Mouse (Mus musculus): ENCODE data around the gene Rtn2.
"Not testable (repeated sequence)": the region's sequence is repeated elsewhere in the genome, so short reads cannot be mapped to it uniquely, and the experiment has no call there.

The Rtn2 gene

DNA sequence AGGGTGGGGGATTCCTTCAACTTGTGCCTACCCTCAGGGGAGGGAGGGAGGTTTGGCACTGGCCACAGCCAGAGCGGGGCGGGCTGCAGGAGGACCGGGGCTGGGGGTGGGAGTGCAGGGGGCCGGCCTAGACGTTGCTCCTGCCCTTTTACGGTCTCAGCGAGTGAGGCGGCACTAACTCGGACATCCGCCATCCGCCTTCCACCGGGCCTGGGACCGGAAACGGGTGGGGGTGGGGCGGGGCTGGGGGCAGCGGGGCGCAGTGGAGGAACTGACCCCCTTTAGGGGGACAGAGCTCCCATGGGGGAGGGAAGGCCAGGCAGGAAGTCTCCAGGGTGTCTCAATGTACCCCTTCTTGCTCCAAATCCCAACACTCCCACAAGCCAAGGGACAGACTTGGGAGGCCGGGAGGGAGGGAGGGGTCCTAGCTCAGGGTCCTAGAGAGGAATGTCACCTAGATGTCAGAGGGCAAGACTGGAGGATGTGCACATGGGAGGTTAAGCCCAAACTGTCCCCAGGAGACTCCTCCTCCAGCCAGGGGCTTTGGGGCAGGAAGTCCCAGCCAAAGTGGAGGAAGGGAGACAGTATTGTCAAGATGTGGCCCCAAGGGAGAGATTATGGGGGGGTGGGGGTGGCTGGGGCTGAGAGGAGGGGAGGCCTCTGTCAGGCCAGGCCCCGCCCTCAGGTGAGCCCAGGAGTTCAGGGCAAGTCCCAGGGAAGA lies 12.5 kb upstream of the Rtn2 start:
- peak in 1 of 2 experiments; percentile 44 for DNase-seq

DNA sequence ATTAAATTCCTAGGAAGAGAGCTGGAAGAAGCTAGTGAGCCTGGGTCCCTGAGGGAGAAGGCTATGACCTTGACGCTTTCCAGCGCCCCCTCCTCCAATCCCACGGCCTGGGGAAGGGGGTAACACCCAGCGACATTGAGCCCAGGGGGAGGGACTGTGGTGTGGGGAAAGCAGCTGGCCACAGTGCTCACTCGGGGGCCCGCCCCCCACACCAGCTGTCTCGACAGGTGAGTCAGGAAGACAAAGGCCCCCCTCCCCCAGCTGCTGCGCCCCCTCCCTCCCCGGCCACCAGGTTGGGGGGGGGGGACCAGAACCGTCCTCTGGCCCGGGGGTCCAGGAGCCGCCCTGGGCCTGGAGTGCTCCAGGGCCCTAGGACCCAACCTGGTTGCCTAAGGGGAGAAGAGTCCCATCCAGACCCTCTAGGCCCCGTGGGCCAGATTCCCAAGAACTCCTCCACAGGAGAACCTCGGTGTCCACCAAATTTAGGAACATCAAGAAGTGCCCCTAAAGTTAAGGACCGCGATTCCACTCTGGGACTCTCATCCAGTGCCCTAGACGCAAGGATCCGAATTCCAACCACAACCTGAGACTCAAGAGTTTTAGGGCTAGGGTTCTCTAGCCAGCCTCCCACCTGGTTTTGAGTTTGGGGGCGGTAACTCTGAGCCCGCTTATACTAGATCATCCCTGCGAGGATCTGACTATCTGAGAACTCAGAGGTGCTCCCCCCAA lies 11.8 kb upstream of the Rtn2 start:
- peak; percentile 32 to 70 for DNase-seq

DNA sequence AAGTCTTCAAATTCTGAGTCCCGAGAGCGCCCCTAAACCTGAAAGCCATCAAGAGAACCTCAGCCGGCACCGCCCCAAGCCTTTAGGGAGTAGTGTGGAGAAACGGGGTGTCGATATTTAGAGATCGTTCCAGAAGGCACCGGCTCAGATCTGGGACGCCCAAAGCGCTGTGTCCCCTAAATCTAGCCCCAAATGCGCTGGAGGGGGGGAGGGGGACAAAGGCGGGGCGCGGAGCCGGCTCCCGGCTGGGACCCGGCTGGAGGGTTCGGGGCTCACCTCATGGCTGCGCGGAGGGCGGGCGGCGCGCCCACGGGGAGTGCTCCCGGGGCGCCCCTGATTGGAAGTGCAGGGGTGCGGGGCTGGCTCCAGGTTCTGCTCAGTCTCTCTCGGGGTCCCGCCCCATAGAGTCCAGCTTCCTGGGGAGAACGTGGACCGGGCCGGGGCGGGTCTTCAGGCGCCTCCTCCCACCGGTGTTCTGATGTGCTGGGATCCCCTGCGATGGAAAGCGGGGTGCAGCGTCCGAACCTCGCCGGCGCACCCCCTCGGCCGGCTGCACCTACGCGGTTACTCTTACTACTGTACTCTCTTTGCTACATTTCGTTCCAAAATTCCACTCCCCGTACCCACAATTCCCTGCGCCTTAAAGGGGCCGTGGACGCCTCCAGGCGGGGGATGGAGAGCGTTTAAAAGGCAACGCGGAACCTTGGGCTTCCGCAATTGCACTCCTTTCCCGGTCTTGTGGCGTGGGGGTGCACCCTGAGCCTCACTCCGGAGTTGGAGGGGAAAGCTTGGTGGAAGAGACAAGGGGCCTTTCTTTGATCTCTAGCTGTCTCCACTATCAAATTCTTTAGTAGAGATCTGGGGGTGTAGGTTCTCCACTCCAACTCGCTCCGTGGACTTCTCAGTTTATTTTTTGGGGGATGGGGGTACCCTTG lies 10.9 kb upstream of the Rtn2 start, which contains the start of gene Vasp:
Gene Vasp, minus strand, starts transcription at position 580 of the 935 bp plus-strand sequence.
- DNase-seq, result peak; percentile 83 to 86

DNA sequence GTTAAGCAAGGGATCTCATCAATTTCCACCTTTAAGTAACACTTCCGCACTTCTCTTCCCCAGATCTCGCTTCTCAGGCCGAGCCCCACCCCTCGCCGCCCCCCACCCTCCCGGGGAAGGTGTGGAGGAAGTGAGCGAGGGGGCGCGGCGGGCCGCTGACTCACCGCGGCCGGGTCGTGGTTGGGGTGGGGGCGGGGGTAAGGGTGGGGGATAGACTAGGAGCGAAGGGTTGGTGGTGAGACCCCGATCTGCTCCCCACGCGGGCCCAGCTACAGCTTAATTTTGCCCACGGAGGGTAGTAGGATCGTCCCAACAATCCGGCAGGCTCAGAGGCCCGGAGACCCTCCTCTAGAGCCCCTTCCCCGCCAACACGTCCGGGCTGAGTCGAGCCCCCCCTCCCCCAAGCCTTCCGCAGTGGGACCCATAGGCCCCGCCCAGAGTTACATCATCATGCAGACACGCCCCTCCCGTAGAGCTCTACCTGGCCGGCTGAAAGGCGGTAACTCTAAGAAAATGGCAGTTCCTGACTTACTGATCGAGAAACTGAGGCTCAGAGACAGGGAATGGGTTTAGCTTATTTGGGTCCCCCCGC lies 10.2 kb upstream of the Rtn2 start:
- DNase-seq, result peak; percentile 91

DNA sequence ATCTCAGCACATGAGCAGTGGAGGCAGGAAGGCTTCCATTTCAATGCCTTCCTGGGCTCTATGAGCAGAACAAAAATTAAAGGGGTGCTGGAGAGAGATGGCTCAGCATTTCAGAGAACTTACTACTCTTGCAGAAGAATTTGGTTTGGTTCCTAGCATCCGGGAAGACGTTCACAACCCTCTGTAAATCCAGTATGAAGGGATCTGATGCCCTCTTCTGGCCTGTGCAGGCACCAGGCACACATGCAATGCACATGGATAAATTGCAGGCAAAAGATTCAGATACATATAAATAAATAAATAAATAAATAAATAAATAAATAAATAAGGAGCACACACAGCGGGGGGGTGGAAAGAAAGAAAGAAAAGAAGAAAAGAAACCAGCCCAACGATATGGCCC lies 6.2 kb upstream of the Rtn2 start:
- DNase-seq, result no peak

DNA sequence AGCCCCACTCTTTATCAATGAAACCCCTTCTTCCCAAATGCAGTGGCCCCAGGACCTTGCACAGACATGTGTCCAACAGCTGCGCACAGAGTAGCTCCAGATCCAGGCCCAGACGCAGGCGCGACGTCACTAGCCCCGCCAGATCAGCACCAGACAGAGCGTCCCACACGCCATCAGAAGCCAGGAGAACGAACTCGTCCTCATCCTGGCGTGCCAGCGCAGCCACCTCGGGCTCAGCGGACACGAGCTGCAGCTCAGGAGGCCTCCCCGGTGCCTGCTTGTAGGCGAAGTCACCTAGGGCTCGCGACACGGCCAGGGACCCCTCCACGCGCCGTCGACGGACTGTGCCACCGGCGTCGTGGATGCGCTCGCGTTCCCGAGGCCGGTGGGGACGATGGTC lies 3.4 kb upstream of the Rtn2 start:
- no peak for DNase-seq

DNA sequence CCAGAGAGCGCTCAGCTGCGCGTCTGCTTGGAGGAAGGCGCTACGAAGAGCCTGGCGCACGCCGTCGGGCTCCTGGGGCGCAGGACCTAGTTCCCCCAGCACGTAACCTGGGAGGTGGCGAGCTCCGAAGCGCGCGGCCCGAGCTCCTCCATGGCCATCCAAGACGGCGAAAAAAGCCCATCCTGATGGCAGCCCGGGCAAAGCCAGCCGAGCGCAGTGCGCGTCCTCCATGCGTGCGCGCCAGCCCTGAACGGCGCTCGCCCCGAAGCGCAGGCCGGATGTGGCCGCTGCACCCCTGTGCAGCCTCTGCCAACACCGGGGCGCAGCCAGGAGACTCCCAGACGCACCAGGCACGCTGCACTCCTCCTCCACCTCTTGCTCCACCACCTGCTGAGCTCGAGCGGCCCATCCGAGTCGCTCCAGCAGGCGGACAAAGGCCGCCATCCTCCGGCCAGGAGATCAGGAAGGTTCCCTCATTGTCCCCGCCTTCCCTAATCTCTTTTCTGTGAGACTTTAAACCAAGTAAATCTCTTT lies 2.8 kb upstream of the Rtn2 start, which contains the start of gene Ppm1n:
Gene Ppm1n, minus strand, starts transcription at position 484 of the 534 bp plus-strand sequence.
- peak in 1 of 2 experiments; percentile 52 for DNase-seq

DNA sequence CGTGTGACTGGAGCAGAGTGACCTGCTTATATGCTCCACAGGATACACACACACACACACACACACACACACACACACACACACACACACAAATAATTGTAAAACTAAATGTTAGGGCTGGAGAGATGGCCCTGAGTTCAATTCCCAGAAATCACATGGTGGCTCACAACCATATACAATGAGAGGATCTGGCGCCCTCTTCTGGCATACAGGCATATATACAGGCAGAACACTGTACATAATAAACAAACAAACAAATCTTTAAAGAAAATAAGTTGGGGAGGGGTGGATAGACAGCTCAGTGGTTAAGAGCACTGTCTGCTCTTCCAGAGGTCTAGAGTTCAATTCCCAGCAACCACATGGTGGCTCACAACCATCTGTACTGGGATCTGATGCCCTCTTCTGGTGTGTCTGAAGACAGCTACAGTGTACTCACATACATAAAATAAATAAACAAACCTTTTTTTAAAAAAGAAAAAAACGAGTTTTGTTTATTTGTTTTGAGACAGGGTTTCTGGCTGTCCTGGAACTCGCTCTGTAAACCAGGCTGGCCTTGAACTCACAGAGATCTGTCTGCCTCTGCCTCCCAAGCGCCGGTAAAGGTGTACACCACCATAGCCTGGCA lies 632 bp upstream of the Rtn2 start:
- DNase-seq, result not testable (repeated sequence)

DNA sequence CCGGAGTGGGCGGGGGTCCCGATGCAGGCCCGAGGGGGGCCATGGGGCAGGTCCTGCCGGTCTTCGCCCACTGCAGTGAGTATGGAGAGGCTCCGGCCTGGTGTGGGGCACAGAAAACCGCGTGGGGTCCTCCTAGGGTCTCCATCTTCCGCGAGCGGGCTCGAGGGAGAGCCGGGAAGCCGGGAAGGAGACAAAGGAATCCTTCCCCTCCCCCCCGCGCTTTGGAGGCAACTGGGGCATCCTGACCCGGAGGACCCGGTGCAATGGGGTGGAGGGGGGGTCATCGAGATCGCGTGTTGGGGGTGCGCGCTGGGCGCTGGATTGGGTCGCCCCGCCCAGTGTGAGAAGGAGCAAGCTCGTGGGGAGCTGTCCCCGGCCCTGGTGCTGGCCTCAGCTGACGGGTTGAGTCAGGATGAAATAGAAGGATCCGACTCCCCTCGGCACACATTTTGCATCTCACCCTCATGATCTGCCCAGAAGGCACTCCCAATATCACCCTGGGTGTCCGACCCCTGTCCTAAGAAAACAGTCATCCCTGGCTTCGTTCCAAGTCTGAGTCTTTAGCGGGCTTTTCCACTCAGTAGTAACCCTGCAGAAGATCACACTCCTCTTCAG lies 474 bp downstream of the Rtn2 start:
- DNase-seq, result peak in 1 of 2 experiments; percentile 48

DNA sequence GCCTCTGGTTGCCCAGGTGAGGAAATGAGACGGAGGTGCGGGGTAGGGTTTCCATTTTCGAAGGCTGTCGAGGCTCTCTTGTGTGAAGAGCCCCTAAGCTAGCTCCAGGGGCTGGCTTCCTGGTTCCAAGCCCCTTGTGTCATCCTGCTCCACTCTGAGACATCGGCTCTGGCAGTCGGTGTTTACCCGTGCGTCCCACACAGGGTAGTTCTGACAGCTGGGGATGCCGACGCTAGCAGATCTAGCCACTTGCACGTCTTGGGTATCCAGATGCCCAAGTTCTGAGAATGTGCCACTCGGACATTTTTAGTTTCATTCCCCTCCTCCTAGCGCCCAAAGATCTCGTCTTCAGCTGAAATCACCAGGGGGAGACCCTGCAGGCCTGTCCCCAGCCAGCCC lies 981 bp downstream of the Rtn2 start:
- no peak for DNase-seq

DNA sequence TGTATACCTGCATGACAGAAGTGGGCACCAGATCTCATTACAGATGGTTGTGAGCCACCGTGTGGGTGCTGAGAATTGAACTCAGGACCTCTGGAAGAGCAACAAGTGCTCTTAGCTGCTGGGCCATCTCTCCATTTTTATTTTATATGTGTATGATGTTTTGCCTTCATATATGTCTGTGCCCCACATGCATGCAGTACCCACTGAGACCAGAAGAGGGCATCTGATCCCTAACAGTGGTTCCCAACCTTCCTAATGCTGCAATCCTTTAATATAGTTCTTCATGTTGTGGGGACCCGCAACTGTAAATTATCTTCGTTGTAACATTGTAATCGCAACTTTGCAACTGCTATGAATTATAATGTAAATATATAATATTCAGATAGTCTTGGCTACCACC lies 2.3 kb downstream of the Rtn2 start:
- peak; percentile 42 to 55 for DNase-seq

DNA sequence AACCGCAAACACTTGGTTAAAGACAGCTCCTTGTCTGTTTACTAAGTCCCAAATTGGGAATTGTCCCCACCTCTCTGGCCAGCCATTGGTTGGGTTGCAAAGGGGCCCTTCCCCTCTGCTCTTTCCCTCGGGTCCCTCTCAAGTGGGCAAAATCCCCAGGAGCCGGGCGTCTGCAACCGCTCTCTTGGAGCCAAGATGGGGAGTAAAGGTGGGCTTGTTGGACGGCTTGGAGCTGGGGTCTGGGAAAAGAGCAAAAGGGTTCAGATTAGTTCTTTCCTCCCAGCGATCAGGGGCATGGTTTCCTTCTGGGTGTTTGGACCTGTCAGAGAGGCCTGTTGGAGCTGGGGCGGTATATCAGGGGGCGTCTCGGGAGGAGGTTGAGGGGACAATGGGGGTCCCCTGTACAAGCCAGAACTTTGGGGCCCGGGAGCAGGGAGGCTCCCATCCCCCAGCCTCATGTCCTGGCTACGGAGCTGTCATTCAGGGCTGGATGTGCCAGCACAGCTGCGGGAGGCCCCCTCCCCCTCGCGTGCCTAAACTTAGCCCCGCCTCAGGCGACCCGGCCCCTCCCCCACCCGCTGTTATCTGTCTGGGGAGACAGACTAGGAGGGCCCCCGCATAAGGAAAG lies 8.7 kb downstream of the Rtn2 start:
- peak in 1 of 2 experiments; percentile 21 for DNase-seq

DNA sequence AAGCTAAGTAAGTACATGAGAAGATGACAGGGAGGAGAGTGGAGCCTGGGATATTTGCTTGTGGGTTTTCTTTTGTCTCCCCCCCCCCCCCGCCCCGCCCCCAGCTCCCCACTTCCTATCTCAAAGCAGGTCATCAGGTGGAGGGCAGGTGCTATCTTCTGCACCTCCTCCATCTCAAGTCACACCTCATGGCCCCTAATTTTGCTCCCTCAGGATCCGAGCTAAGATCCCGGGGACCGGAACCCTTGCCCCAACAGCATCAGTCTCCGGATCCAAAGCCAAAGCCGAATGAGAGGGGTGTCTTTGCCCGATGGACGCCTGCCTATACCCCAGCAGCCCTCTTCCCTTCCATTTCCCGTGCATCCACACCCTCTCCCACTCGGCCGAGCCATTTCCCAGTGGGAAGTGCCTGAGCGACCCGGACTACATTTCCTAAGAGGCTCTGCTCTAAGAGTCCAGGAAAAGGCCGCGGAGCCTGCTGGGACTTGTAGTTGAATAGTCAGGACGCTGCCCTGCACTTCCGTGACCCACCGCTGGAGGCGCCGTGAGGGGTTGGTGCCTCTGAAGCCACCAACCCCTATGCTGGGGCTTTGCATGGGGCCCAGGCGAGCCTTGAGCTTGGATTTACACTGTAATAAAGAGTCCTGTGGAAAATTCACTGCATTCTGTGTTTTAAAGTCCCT lies 13.2 kb downstream of the Rtn2 start:
- peak; percentile 91 to 96 for DNase-seq

DNA sequence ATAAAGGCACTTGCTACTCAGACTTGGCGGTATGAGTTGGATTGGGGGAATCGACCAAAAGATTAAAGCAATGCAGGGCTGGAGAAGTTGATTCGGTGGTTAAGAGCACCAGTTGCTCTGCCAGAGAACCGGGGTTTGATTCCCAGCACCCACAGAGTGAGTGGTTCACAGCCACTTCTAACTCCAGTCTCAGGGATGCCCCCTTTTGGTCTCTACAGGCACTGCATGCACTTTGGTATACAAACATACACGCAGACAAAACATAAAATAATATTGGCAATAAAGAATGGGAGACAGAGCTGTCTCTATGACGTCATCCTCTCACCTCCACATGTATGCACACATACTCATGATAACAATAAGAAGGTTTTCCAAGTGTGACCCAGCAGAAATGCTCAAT lies 14.6 kb downstream of the Rtn2 start:
- DNase-seq, result no peak

DNA sequence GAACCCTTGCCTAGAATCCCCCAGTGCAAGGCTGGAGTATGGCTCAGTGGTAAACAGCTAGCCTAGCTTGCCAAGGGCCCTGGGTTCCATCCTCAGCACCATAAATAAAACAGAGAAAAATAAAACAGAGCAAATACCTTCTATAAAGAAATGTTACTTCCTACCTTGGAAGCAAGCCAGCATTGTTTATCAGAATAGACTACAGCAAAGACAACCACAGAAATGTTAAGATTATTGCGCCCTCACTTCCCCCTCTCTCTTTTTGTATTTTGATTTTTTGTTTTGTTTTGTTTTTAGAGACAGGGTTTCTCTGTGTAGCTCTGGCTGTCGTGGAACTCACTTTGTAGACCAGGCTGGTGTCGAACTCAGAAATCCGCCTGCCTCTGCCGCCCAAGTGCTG lies 15.4 kb downstream of the Rtn2 start:
- no peak for DNase-seq

DNA sequence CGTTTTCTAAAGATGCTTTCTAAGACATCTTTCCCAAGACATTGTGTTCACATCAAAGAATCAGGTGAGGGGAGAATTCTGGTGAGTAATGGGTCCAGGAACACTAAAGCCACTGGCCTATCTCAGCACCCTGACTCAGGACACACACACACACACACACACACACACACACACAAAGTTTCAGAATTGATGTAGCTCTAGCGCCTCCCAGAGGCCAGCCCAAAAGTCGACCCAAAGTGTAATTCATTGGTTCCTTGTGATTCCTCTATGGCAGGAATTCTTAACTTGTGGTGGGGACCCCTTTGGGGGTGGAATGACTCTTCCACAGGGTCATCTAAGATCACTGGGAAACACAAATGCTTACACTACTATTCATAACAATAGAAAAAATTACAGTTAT lies 16.8 kb downstream of the Rtn2 start:
- DNase-seq, result no peak

DNA sequence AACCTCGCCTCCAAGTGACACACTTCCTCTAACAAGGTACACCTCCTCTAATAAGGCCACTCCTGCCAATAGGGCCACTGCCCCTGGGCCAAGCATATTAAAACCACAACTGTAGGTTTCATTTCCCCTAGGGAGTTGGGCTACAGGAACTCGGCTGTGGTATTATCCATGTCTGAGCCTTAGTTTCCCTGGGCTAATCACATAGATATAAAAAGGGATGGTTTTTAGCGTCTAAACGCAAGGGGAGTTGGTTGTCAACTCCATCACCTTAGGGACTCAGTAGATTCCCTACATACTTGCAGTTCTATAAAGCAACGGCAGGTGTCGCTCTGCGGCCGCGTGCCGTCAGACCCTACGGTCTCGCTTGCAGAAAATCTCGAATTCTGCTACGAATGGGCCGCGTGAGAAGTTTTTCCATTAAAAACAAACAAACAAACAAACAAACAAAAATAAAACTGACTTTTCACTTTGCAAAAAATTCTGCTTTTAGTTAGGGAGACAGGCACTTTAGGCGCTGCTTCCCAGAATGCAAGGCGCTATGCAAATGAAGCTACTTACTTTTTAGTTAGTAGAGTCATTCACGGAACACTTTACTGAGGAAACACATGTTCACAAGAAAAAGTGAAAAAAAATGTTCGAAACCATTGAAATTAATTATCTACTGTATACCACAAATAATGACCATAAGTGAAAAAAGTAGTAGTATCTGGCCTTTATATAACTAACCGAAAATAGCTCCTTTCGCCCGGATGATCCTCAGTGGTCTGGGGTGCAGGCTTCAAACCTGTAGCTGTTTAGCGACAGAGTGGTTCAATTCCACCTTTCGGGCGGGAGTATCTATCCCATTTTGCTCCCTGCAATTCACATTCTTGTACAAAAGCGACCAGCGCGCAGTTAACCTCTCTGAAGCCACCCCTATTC lies 18.3 kb downstream of the Rtn2 start:
- DNase-seq, result peak; percentile 71 to 75

DNA sequence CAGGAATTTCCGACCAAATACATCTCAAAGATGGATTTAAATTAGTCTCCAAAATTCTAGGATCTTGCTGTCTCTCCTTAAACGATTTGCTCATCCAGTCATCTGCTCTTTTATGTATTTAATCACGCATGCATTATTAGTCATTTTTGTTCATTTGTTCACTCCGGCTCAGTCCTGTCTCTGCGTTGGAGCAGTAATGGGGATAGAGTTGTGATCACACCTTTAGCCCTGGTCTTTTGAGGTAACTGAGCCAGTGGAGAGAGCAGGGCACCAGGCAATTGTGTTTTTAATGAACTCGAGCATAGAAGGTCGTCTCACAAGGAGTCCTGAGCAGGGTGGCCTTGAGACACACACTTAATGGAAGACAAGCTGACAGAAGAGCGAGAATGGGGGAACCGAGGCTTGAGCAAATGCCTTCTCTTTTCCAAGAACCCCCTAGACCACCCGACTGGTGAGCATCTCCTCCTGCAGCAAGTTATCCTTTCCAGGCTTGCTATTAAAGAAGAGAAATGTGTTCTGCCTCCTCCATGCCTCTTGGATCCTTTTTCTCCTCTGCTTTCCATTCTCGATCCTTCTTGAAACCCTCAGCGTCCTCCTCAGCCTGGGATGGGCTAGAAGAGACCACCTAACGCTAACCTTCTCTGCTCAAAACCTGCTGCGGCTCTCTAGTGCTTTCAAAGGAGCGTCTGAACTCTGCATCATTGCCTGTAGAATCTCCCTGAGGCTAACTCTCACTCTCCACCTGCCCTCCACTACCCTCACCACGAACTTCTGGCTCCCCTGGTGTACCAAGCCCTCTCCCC lies 19.2 kb downstream of the Rtn2 start:
- DNase-seq, result no peak

Measured in thymus, postnatal 36 days (tissue).